Mouse (Mus musculus) retina, postnatal 1 day (tissue): Measurements from ENCODE around the gene Rfxap.

Experiments
- DNase-seq: peaks from one replicate; pipeline ENCODE4 v3.0.0-alpha.2; 2012

Rfxap gene

DNA sequence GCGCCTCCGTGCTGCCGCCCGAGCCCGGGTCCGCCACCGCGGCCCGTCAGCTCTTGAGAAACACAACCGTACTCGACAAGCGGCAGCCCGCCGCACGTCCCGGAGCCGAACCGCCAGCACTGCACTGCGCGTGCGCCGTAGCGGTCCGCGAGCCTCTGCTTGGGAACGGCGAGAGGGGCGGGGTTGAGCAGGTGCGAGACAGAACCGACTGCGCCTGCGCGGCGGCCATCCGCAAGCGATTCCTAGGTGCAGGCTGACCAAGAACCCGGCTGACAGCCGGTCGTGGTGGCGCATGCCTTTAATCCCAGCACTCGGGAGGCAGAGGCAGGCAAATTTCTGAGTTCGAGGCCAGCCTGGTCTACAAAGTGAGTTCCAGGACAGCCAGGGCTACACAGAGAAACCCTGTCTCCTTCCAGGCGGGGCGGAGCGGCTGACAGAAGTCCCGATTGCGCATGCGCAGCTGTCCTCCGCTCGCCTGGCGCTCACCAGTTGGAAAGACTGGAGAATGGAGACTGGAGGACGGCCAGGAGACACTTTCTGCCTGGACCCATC lies at the start of gene Rfxap:
Rfxap (minus strand) TSS at position 126 of the 552 bp plus-strand sequence.
- peak; percentile 96 for DNase-seq

DNA sequence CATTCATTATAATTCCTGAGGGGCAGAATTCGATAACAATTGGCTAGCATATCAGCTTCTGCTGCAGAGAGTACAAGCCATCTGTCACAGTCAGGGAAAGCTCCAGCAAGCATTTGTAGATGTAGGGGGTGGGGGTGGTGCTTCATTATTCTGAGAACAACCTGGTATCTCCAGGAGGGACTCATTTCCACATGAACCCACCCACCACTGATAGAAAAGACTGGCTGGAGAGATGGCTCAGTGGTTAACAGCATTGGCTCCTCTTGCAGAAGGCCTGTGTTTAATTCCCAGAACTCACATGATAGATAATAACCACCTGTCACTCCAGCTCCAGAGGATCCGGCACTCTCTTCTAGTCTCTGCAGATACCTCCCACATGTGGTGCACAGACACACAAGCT lies 27.8 kb upstream of the Rfxap start:
- no peak for DNase-seq

DNA sequence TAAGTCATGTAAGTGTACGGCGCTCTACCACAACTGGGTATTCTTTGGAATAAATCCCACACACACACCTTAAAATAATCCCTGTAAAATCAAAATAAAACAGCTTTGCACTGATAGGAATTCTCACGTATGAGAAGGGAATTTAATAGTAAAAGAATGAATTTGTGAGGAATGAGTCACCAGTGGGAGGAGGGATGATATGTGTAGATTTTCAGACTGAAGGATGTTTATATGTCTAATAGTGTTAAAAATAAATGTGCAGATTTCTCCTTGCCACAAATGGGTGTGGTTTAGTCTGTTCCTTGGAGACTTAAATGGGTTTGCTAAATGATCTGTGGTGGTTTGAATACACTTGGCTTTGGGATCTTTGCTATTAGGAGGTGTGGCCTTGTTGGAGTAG lies 24.9 kb upstream of the Rfxap start:
- no peak for DNase-seq

DNA sequence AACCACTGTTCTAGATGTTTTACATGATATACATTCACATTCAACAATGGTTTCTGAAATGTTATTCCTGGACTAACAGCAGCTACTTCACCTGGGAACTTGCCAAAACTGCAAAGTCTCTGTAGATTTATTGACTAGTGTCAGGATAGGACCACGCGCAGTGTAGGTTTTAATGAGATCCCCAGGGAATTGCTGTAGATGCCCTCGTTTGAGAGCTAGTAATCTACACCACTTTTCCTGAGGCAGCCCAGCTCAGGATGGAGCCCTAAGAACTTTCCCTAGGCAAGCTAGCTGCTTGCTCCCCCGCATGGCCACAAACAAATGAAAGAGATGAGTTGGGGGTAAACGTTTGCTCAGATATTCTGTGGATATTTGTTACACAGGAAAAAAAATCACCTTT lies 14.9 kb upstream of the Rfxap start:
- DNase-seq = no peak

DNA sequence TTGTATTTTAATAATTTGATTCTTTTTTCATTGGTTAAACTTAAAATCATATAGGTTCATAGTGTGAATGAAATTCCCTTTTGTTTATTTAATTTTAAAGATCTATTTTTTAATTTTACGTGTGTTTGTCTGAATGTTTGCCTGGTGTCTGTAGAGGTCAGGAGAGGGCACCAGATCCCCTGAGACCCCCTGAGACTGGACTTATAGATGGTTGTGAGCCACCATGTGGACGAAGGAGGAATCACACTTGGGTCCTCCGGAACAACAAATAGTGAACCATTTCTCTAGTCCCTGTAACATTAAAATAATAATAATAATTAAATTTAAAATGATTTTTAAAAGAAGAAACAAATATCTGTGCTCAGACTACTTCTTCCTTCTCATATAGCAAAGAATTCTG lies 7.7 kb upstream of the Rfxap start:
- peak; percentile 81 for DNase-seq

DNA sequence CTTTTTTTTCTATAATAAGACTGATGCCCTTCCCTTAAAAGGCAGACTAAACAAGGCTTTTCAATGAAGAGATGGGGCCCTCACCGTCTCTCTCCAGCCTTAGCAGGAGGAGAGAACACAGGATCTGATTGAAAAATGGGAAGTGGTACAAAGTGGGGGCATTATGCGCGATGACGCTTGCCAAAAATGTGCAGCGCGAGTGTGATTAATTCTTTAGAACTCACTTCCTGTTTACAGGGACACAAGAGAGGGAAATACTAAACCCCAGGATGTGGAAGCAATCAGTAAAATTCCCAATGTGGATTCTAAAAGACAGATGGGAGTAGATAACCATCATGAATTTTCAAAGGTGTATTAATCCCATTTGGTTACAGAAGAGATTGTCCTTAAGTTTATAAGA lies 7.0 kb upstream of the Rfxap start:
- DNase-seq = no peak

DNA sequence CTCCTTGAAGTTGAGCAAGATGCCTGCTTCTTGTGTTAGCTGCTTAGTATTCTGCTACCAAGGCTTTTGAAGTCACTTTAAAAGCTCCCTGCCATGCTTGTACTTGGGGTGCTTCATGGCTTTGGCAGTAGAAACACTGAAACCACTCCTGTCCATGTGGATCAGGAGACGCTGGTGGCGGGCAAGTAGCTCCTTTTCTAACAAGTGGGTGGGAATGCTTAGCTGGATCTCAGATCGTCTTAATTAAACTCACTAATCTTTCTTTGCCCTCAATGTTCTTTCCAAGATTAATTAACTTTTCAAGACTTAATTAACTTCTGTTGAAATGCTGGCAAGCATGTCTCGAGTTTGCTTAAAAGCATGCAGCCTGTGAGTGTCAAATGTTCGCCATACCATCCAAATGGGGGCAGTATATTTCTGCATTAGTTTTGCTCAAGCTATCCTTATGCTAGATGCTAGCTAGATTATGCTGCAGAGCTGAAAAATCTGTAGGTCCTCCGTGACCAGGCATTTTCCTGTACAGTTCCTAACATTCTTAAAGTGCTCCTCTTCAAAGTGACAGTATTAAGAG lies 5.9 kb upstream of the Rfxap start:
- no peak for DNase-seq

DNA sequence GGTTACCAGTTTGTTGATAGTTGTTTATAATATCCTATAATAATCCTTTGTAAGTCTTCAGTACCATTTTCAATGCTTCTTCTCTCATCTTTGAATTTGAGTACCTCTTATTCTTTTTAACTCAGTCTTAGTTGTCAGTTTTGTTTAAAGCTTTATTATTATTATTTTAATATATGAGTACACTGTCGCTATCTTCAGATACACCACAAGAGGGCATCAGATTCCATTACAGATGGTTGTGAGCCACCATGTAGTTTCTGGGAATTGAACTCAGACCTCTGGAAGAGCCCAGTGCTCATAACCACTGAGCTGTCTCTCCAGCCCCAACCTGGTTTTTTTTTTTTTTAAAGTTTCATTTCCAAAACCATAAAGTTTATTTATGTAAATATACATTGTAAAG lies 4.0 kb upstream of the Rfxap start:
- DNase-seq = no peak

DNA sequence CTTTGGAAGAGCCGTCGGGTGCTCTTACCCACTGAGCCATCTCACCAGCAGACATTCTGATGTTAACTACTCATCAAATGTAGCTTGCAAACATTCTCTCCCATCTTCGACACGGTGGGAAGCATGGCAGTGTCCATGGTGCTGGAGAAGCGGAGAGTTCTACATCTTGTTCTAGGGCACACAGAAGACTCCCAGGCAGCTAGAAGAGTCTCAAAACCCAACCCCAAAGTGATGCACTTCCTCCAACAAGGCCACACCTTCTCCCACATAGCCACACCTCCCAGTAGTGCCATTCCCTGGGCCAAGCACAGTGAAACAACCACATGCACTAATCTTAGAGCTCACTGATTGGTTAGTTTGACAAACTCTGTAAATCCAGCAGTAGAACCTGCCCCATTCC lies 1.5 kb upstream of the Rfxap start:
- no peak for DNase-seq

DNA sequence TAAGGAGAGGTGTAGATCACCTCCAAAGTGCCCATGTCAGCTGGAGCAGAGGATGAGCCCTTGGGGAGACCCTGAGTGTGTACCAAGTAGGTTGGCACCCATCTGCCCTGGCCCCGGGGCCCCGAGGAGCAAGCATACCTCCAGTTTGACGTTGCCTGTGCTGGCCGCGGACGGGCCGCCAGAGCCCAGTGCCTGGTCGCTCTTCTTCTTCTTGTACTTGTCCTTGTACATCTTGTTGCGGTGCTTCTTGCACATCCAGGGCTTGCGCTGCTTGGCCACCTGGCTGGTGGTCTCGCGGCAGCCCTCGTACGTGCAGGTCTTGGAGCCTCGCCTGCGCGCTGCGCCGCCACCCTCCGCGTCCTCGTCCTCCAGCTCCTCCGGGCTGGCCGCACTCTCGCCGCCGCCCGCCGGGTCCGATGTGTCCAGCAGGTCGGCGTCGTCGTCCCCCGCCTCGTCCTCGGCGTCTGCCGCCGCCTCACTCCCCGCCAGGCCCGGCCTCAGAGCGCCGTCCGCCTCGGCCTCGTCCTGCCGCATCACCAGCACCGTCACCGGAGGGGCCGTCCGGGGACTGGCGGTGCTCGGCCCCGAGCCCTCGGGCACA lies 430 bp downstream of the Rfxap start:
- no peak for DNase-seq

DNA sequence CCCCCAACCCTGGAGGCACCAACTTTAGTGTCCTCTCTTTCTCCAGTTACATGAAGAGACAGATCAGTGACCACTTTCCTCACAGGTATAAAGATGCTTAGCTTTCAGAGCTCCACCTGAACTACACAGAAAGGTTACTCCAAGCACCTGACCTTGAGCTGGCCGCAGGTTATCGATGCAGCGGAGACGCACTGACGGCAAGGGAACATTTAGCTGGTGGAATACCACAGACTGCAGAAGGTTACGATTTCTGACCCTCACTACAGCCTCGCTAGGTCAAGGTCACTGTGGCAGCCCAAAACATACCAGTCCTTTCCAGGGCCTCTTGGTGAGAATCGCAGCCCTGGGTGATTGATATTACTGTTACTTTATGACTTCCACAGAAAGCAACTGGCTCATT lies 3.9 kb downstream of the Rfxap start:
- no peak for DNase-seq

DNA sequence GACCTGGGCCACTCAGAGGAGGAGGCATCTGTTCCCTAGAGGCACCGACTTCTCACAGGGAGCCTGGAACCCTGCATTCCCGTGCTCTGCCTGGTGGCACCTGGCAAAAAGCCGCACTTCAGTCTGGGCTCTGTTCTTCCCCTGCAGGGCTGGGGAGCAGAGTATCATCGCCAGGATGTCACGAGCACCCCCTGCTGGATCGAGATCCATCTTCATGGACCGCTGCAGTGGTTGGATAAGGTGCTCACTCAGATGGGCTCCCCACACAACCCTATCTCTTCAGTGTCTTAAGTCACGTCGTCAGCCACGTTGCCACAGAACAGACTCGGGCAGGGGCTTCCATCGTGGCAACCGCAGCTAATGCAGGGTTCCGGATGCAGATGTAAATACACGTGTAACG lies 10.4 kb downstream of the Rfxap start:
- peak; percentile 59 for DNase-seq

DNA sequence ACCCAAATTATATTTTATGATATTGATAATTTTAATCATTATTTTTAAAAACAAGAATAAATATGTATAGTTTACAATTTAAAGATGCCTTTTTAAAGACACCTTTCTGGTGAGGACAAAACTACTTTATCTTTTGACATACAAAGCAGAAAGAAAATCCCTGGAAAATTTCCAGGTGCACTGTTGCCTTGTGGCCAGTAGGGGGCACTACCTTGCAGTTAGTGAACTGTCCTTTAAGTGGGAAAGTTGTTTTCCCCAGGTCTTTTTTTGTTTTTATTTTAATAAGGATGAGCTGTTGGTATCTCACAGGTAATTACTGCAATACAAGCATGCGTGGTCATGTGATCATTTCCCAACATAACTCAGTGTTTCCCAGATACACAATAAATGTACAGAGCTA lies 11.8 kb downstream of the Rfxap start:
- DNase-seq = no peak

DNA sequence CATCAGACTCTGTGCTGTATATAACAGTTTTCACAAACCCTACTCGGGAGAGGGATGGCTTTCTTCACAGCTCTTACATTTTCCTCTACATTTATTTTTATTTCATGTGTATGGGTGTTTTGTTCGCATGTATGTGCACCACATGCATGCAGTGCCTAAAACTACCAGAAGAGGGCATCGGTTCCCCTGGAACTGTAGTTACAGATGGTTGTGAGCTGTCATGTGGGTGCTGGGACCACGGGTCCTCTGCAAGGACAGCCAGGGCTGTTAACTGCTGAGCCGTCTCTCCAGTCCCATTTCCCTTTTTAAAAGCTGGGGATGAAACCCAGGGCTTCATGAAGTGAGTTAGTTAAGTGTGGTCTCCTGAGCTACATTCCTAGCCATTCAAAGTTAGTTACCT lies 12.2 kb downstream of the Rfxap start:
- no peak for DNase-seq

DNA sequence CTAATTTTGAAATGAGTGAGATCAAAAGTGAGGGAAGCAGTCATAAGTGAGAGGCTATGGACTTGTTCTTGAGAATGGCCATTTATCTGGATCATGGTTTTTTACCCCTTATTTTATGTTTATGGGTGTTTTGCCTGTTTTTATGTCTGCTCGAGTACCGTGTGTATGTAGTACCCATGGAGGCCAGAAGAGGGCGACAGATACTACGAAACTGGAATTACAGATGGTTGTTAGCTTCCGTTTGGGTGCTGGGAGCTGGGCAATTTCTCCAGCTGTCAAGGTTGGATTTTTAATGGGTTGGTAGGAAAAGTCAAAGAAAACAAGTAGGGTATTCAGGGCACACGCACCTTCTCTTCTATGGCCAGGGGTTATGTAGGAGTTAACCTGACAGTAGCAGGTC lies 13.8 kb downstream of the Rfxap start:
- DNase-seq = no peak

DNA sequence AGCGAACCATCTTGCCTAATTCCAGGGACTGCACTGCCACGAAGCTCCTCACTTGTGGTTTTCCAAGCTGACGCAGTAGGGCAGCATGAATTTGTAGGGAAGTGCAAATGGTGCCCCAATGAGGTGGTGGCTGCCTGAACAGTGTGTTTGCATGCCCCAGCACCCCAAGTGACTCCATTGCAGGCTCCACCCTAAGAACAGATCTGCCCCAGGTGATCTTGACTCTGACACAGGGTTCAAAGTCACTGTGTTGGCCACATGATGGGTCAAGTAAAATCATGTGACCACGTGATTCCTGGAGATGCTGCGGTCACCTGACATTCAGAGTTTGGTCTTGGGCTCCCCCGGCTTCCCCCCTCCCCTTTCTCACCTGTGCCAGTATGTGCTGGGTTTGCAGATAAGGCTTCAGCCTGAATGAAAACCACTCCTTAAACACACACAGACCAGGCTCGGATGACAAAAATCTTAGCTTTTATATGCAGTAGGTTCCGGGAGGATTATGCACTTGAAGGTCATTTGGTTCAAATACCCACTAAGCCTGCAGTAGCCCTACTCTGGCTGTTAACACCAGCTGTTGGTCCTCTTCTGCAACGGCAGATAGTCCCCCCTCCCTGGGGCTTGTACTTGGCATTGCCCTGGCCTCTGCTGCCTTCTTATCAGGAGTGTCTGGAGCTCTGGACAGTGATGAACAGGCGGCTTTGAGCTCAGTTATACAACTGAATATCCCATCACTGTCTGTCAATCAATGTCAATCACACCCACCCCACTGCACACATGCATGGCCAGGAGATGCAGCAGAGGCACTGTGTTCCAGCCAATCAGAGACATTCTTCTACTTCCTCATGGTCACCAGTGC lies 15.5 kb downstream of the Rfxap start:
- no peak for DNase-seq

DNA sequence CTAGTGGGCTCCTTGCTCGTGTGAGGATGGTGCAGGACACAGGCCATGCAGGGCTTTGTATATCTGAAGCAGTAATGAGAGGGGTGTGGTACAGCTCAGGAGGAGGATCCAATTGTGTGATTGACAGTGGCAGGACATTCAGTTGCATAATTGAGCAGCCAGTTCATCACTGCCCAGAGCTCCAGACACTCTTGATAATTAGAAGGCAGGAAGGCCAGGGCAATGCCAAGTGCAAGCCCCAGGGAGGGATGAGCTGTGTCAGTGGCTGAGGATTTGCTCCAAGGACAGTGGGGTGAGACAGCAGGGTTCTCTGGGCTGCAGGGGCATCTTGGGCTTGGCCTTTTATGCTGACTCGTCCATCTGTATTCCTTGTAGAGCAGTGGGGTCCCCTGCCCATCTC lies 17.0 kb downstream of the Rfxap start:
- DNase-seq = no peak

DNA sequence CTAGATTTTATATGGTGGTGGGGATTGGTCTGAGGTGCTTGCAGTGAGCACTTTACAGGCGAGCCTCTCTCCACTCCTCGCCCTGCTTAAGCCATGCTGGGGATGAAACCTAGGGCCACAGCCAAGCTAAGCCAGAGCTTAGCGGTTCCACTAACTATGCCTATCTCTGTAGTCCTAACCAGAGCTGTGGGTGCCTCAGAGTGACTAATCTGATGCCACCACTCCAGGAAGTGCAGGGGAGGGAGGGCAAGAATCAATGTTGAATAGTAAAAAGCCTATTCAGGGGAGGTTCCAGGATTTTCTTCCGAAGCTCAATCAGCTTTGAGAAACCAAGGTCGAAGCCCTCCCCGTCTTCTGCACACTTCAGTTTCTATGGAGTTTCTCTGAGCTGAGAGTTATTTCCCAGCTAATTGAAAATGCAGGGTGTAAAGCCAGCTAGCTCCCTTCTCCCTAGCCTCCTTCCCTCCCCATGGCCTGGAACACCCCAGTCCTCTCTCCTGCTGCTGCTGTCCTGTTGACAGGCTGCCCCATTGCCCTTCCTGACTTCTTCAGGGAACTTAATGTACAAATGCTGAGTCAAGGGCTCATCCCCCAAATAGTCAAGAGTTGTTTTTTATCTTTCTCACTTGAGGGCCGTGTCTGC lies 31.5 kb downstream of the Rfxap start:
- no peak for DNase-seq

DNA sequence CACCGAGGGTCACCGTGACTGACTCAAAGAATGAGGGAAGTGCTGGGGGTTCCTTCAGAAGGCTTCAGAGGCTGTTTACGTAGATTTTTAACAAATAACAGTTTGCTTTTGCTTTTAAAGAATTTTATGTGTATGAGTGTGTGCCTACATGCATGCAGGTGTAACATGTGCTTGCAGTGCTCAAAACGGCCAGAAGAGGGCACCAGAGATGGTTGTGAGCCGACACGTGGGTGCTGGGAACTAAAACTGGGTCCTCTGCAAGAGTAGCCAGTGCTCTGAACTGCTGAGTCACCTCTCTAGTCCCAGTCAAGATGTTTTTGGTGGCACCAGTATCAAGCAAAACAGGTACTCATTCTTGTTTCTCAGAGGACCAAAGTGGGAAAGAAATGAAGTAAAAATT lies 34.0 kb downstream of the Rfxap start:
- DNase-seq = no peak

DNA sequence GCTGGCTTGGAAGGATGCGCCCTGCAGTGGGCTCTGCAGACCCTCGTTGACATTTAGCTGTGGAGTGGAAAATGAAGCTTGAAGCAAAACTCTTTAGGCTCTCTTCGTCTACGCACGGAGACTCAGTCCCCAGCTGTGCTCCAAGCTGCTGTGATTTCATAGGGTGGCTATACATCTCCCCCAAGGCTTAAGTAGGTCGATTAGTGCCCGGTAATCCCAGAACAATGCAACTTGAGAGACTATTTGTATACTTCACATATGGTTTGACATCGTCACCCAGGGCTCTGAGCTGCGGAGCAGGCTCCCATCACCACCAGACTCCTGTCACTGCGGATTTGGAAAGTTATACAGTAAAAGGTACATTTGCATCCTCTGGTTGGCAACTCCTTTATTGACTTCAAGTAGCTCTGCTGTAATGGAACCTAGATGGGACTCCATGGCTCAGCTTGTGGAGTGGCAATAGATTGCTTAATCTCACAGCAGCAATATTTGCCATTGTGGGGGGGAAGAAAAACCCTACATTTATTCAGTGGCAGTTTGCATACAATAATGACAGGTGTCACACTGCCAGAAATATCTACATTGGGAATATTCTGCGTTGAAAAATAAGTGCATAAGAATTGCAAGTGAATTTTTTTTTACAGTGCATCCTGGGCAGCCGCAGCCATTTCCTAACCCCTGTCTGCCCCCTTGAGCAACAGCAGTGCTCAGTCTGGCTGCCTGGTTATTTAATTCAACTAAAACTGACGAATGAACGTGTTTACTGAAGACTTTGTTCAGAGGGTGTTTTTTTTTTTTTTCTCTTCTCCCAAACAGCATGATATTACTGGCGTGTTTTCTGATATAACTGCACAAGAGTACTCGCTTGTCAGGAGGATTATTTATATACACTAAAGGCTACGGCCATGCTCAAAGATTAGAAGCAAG lies 38.0 kb downstream of the Rfxap start:
- DNase-seq = peak; percentile 68

DNA sequence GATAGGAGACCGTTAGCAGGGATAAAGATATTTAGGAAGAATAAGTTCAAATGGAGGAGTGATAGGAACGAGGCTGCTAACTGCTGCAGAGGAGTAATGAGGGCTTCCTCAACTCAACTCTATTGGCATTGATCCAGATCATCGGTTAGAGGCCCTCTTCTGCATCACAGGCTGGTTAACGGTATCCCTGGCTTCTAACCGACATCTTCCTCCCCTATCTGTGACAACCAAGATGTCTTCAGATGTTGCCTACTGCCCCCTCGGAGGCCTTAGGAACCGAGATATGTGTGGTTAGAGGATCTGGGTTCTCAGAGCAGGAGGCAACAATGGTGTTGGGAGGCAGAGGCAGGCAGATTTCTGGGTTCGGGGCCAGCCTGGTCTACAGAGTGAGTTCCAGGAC lies 39.0 kb downstream of the Rfxap start:
- no peak for DNase-seq

DNA sequence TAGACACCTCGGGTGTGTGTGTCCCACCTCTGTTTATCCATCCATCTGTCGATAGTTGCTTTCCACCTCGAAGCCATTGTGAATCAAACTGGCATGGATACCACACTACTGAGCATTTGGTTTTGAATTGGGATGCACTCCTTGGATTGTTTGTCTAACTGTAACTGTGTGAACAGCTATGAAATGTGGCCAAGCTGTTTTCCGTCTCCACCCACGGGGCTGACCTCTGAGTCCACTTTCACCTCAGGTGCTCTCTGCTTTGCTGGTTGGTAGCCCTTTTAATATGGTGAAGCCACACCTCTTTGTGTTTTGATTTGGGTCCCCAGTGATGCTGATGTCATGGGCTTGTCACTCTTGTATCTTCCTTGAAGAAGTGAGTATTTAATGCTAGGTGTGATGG lies 40.8 kb downstream of the Rfxap start:
- no peak for DNase-seq

DNA sequence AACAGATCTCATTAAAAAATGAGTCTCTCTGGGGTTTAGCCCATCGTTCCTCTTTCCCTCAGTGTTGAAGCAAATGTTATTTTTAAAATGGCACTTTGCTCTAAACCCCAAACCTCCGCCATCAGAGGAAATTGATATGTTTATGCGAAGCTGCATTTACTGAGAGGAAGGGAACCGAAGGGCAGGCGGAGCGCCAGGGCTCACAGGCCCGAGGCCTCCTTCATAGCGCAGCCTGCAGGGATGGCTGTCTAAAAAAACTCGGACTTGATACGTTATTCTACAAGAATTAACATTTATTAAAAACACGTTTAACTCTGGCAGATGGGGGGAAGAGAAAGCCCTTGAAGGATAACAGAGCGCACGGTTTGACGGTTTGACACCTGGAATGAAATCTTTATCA lies 41.6 kb downstream of the Rfxap start:
- no peak for DNase-seq
